Mouse (Mus musculus): Measurements from ENCODE around the gene Fam131b. TPM values are rescaled to one million over a fixed set of nuclear protein-coding genes. Genes with fewer than 3 reads are reported as not detected.
A peak's percentile ranks its signal among the peaks of the same experiment; 100 is the strongest.

Gene Fam131b
- total and polyA plus RNA-seq, 3 experiments: 0.04 to 0.09 (median 0.05) TPM

GRCm38 (mm10) chr6:42295549-42296094 is 28.8 kb downstream of the Fam131b start:
- dilution Hi-C loops (cut with MboI; ENCODE audit: extremely low pct_ligation_motif_present, extremely low pct_unique_long_range_greater_than_20kb, low sequenced_read_pairs) (no loop called here), in situ Hi-C loops (cut with MboI; ENCODE audit: low pct_ligation_motif_present, low pct_unique_long_range_greater_than_20kb, low sequenced_read_pairs) (no loop called here)
- H3K4me1 ChIP-seq (ENCODE audit: control insufficient read depth in 1 of 2, insufficient read depth in 2 of 2): peaks cover 5 to 21% of the 10 kb centered on the region in 2 experiments
- H3K4me3 ChIP-seq (replicated peaks in 1 of 3; ENCODE audit: low read depth in 2 of 3, low read length in 2 of 3, poor library complexity in 1 of 3): no peak overlapping the region
- no peaks in the 10 kb centered on the region for H3K79me2 ChIP-seq (replicated peaks; ENCODE audit: control insufficient read depth, extremely low read depth, insufficient read depth, poor library complexity, severe bottlenecking)
- peaks cover 0 to 6% of the 10 kb centered on the region in 2 experiments for H3K36me3 ChIP-seq (replicated peaks in 1 of 2; ENCODE audit: control insufficient read depth in 1 of 2, insufficient read depth in 1 of 2, low read length in 1 of 2)
- no peaks in the 10 kb centered on the region for H3K9me3 ChIP-seq (replicated peaks; ENCODE audit: low read length)
- H3K4me2 ChIP-seq (ENCODE audit: insufficient read depth, low read depth, poor library complexity, severe bottlenecking): no peak overlapping the region
- no peak for TF ChIP-seq USF1 (IDR thresholded peaks at IDR 0.05; ENCODE audit: low read depth, low read length)
- no peak for TF ChIP-seq ZKSCAN1 (IDR thresholded peaks at IDR 0.05; ENCODE audit: borderline replicate concordance, low read depth, low read length)
- TF ChIP-seq CTCF (conservative IDR thresholded peaks at IDR 0.05 in 1 of 2, IDR thresholded peaks at IDR 0.05 in 1 of 2; ENCODE audit: low read depth in 2 of 2, low read length in 2 of 2): no peak
- no peak for TF ChIP-seq ZC3H11A (IDR thresholded peaks at IDR 0.05; ENCODE audit: low read depth, low read length)
- no peak for TF ChIP-seq MYC (IDR thresholded peaks at IDR 0.05; ENCODE audit: low read depth, low read length)
- no peak for TF ChIP-seq RAD21 (IDR thresholded peaks at IDR 0.05; ENCODE audit: low read depth, low read length)
- no peak for TF ChIP-seq POLR2AphosphoS2 (IDR thresholded peaks at IDR 0.05; ENCODE audit: low read depth, low read length)
- TF ChIP-seq UBTF (IDR thresholded peaks at IDR 0.05; ENCODE audit: low read depth, low read length): no peak
- TF ChIP-seq ELF1 (IDR thresholded peaks at IDR 0.05; ENCODE audit: low read depth, low read length): no peak
- TF ChIP-seq USF2 (conservative IDR thresholded peaks at IDR 0.05; ENCODE audit: low read depth, low read length): no peak
- no peak for TF ChIP-seq ETS1 (conservative IDR thresholded peaks at IDR 0.05; ENCODE audit: low read depth, low read length)
- TF ChIP-seq KAT2A (IDR thresholded peaks at IDR 0.05; ENCODE audit: insufficient replicate concordance, low read length): no peak
- TF ChIP-seq JUN (IDR thresholded peaks at IDR 0.05; ENCODE audit: insufficient read depth, low read depth, low read length): no peak
- no peak for TF ChIP-seq TBP (conservative IDR thresholded peaks at IDR 0.05; ENCODE audit: low read depth, low read length)
- H3K9ac ChIP-seq (ENCODE audit: insufficient read depth, low read depth): no peak overlapping the region
- H3K27ac ChIP-seq (ENCODE audit: insufficient read depth, low read depth): no peak overlapping the region
- no peaks in the 10 kb centered on the region for H3K27me3 ChIP-seq (replicated peaks)
- DNase-seq (ENCODE audit: extremely low read depth): no peak

- Histone ChIP-seq H3K79me2 (replicated peaks; ENCODE audit: control insufficient read depth, extremely low read depth, insufficient read depth, poor library complexity, severe bottlenecking) (no peaks in the 10 kb centered on the region), H3K4me1 (ENCODE audit: control insufficient read depth in 1 of 2, insufficient read depth in 2 of 2) (peaks cover 5 to 21% of the 10 kb centered on the region in 2 experiments), H3K9ac (ENCODE audit: insufficient read depth, low read depth) (no peak overlapping the region), H3K4me3 (replicated peaks in 1 of 3; ENCODE audit: low read depth in 2 of 3, low read length in 2 of 3, poor library complexity in 1 of 3) (no peak overlapping the region), H3K4me2 (ENCODE audit: insufficient read depth, low read depth, poor library complexity, severe bottlenecking) (no peak overlapping the region), H3K27me3 (replicated peaks) (no peaks in the 10 kb centered on the region), H3K9me3 (replicated peaks; ENCODE audit: low read length) (no peaks in the 10 kb centered on the region), H3K27ac (ENCODE audit: insufficient read depth, low read depth) (no peak overlapping the region), H3K36me3 (replicated peaks in 1 of 2; ENCODE audit: control insufficient read depth in 1 of 2, insufficient read depth in 1 of 2, low read length in 1 of 2) (peaks cover 0 to 4% of the 10 kb centered on the region in 2 experiments)
- TF ChIP-seq IRF4 (IDR thresholded peaks at IDR 0.05; ENCODE audit: low read depth, low read length): peak; percentile 61; the same call in 1 of the 2 replicates
- TF ChIP-seq POLR2A (IDR thresholded peaks at IDR 0.05; ENCODE audit: low read depth, low read length): no peak
- dilution Hi-C loops (cut with MboI; ENCODE audit: extremely low pct_ligation_motif_present, extremely low pct_unique_long_range_greater_than_20kb, low sequenced_read_pairs) (no loop called here), in situ Hi-C loops (cut with MboI; ENCODE audit: low pct_ligation_motif_present, low pct_unique_long_range_greater_than_20kb, low sequenced_read_pairs) (no loop called here)
- peak; percentile 29 for DNase-seq (ENCODE audit: extremely low read depth)
These were observed 31.1 kb downstream of the Fam131b start for GRCm38 (mm10) chr6:42293327-42293726.
